Mouse (Mus musculus) CH12.LX (cell line): ENCODE results near the gene Helz. TPM values are rescaled to one million over a fixed set of nuclear protein-coding genes. Genes with fewer than 3 reads are reported as not detected.
A peak's percentile ranks its signal among the peaks of the same experiment; 100 is the strongest.
"Not testable (repeated sequence)": the region's sequence is repeated elsewhere in the genome, so short reads cannot be mapped to it uniquely, and the experiment has no call there.

Experiments
- DNase-seq: peaks from one replicate; pipeline ENCODE4 v3.0.0-alpha.2; 2013; ENCODE audit errors: extremely low read depth
- H3K27ac ChIP-seq: 2 replicates; pipeline ENCODE4 v1.5.1; 2012; ENCODE audit warnings: low read depth, mild to moderate bottlenecking, control low read depth, moderate library complexity; ENCODE audit not compliant: insufficient read depth
- H3K27me3 ChIP-seq: replicated peaks from 2 replicates; pipeline ENCODE3; 2012; ENCODE audit warnings: inconsistent platforms
- H3K36me3 ChIP-seq, 2 experiments: replicated peaks in 1 of 2; 2 replicates each; pipeline versions ENCODE3 to v1.6.1; 2012; ENCODE audit warnings: inconsistent platforms in 1 of 2, low read length in 1 of 2, mild to moderate bottlenecking in 1 of 2, mixed read lengths in 1 of 2, moderate library complexity in 1 of 2; ENCODE audit not compliant: control insufficient read depth in 1 of 2, insufficient read depth in 1 of 2
- H3K4me1 ChIP-seq, 2 experiments: 2 replicates each; pipeline ENCODE4 v1.6.1; 2012; ENCODE audit warnings: inconsistent platforms in 1 of 2, moderate library complexity in 1 of 2; ENCODE audit not compliant: insufficient read depth in 2 of 2, control insufficient read depth in 1 of 2
- H3K4me2 ChIP-seq: 2 replicates; pipeline ENCODE4 v1.6.1; 2012; ENCODE audit warnings: low read depth, mild to moderate bottlenecking, control low read depth; ENCODE audit not compliant: poor library complexity, insufficient read depth, severe bottlenecking
- H3K4me3 ChIP-seq, 3 experiments: fragments of 150-350 bp in 1 of 3; sonication (generic) in 1 of 3; replicated peaks in 1 of 3; 2 replicates each; pipeline versions ENCODE3 to v1.5.1; 2011 to 2012; ENCODE audit warnings: low read depth in 2 of 3, low read length in 2 of 3, mild to moderate bottlenecking in 2 of 3, moderate library complexity in 2 of 3, control low read depth in 1 of 3, improper control_type of control experiment in 1 of 3, inconsistent platforms in 1 of 3, mixed read lengths in 1 of 3; ENCODE audit not compliant: poor library complexity in 1 of 3
- H3K79me2 ChIP-seq: replicated peaks from 2 replicates; pipeline ENCODE4 v1.6.1; 2012; ENCODE audit warnings: mild to moderate bottlenecking, moderate library complexity; ENCODE audit not compliant: control insufficient read depth, poor library complexity, insufficient read depth, severe bottlenecking; ENCODE audit errors: extremely low read depth
- H3K9ac ChIP-seq: 2 replicates; pipeline ENCODE4 v1.6.1; 2012; ENCODE audit warnings: low read depth, mild to moderate bottlenecking, control low read depth, moderate library complexity; ENCODE audit not compliant: insufficient read depth
- H3K9me3 ChIP-seq: replicated peaks from 2 replicates; pipeline ENCODE3; 2012; ENCODE audit warnings: low read length, inconsistent platforms, mixed read lengths
- E2F4 ChIP-seq: IDR thresholded peaks from 2 replicates; pipeline ENCODE4 v1.6.1; 2011; ENCODE audit warnings: low read depth, low read length, improper control_type of control experiment; ENCODE audit not compliant: insufficient replicate concordance
- GABPA ChIP-seq: IDR thresholded peaks from 2 replicates; pipeline ENCODE4 v1.6.1; 2012; ENCODE audit warnings: low read depth, low read length, improper control_type of control experiment, inconsistent platforms; ENCODE audit not compliant: insufficient replicate concordance
- IRF4 ChIP-seq: IDR thresholded peaks from 2 replicates; pipeline ENCODE4 v1.6.1; 2014; ENCODE audit warnings: low read depth, mild to moderate bottlenecking, inconsistent platforms, low read length, improper control_type of control experiment
- KAT2A ChIP-seq: IDR thresholded peaks from 2 replicates; pipeline ENCODE4 v1.6.1; 2012; ENCODE audit warnings: low read length, improper control_type of control experiment, inconsistent platforms; ENCODE audit not compliant: insufficient replicate concordance
- MAZ ChIP-seq: IDR thresholded peaks from 2 replicates; pipeline ENCODE4 v1.6.1; 2012; ENCODE audit warnings: low read depth, mild to moderate bottlenecking, inconsistent platforms, low read length, improper control_type of control experiment, moderate library complexity
- MXI1 ChIP-seq: IDR thresholded peaks from 2 replicates; pipeline ENCODE4 v1.6.1; 2011; ENCODE audit warnings: mild to moderate bottlenecking, low read depth, low read length, improper control_type of control experiment
- SIN3A ChIP-seq: IDR thresholded peaks from 2 replicates; pipeline ENCODE4 v1.6.1; 2012; ENCODE audit warnings: low read length, improper control_type of control experiment, inconsistent platforms
- dilution Hi-C: fragments of 300-500 bp; cut with MboI; formaldehyde crosslinking; loops from 2 replicates; pipeline ENCODE4 v1.14.3; 2020; ENCODE audit warnings: low sequenced_read_pairs; ENCODE audit not compliant: extremely low pct_unique_long_range_greater_than_20kb, extremely low pct_ligation_motif_present
- in situ Hi-C: fragments of 300-500 bp; cut with MboI; formaldehyde crosslinking; loops from 3 replicates; pipeline ENCODE4 v1.14.3; 2019; ENCODE audit warnings: low sequenced_read_pairs, low pct_ligation_motif_present, low pct_unique_long_range_greater_than_20kb, mixed read lengths
- polyA plus RNA-seq: library from polyadenylated mRNA; unstranded; fragments of >175 nt; gene quantifications from 2 replicates; pipeline ENCODE4 v1.2.1, GENCODE M21; 2012; ENCODE audit warnings: low read depth; ENCODE audit not compliant: insufficient read length
- total RNA-seq, 2 experiments: library from RNA; depleted of rRNA; stranded (reverse); fragments of 300-350 nt in 1 of 2; fragments of >200 nt in 1 of 2; gene quantifications; 2 replicates each; pipeline ENCODE4 v1.2.3; 2012 to 2014

Gene Helz
- total and polyA plus RNA-seq, 3 experiments, result 11.5 to 44.4 (median 22.2) TPM

- H3K4me1 ChIP-seq, result peaks cover 0 to 33% of the 10 kb centered on the region in 2 experiments; a peak in 2 of 4 replicates
- peaks cover 14% of the 10 kb centered on the region for H3K9me3 ChIP-seq
- H3K4me3 ChIP-seq, result no peak overlapping the region
- H3K4me2 ChIP-seq, result no peak overlapping the region
- in situ Hi-C loops (no loop called here), dilution Hi-C loops (no loop called here)
- no peak overlapping the region for H3K9ac ChIP-seq
- no peaks in the 10 kb centered on the region for H3K27me3 ChIP-seq
- peaks cover 34 to 79% of the 10 kb centered on the region in 2 experiments for H3K36me3 ChIP-seq
- TF ChIP-seq SIN3A, result no peak
- TF ChIP-seq GABPA, result no peak
- TF ChIP-seq KAT2A, result no peak
- TF ChIP-seq MAZ, result no peak
- TF ChIP-seq MXI1, result no peak
- DNase-seq, result no peak
- H3K79me2 ChIP-seq, result peaks cover 19% of the 10 kb centered on the region
- no peak overlapping the region for H3K27ac ChIP-seq
Observed at GRCm38 (mm10) chr11:107567431-107567830, 19.7 kb downstream of the Helz start.

- peak; percentile 62 for DNase-seq
- Histone ChIP-seq H3K79me2 (peaks cover 19% of the 10 kb centered on the region), H3K9ac (no peak overlapping the region), H3K9me3 (peaks cover 14% of the 10 kb centered on the region), H3K27ac (no peak overlapping the region), H3K4me2 (no peak overlapping the region), H3K4me1 (peaks cover 0 to 29% of the 10 kb centered on the region in 2 experiments; a peak in 2 of 4 replicates), H3K4me3 (no peak overlapping the region), H3K27me3 (no peaks in the 10 kb centered on the region), H3K36me3 (peaks cover 32 to 79% of the 10 kb centered on the region in 2 experiments)
- TF ChIP-seq IRF4 (no peak), E2F4 (0 out of 2 replicates have a peak, but pooled peaks have one; percentile 13)
- dilution Hi-C loops (no loop called here), in situ Hi-C loops (no loop called here)
Observed at GRCm38 (mm10) chr11:107568466-107568995, 20.8 kb downstream of the Helz start.

DNA sequence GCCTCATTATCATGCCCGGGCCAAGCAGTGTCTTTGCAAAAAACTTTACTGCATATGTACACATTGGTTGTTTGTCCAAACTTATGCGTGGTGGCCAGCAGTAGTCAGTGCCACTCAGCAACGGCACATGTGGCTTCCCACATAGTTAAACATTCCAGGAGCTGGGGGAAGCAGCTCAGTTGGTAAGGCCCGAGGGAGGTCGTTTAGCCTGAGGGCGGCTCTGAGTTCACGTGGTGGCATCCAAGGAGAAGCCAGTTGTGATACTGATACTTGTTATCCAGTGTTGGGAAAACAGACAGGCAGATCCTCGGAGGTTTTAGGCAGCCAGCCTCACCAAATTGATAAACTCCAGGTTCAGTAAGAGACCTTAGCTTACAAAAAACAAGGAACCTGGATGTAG lies 23.2 kb downstream of the Helz start:
- H3K27me3 ChIP-seq, dilution Hi-C loops, H3K9ac ChIP-seq, DNase-seq, H3K27ac ChIP-seq, H3K4me3 ChIP-seq, H3K4me2 ChIP-seq, in situ Hi-C loops: not testable (repeated sequence)
- H3K36me3 ChIP-seq, result peaks cover 46 to 88% of the 10 kb centered on the region in 2 experiments
- H3K79me2 ChIP-seq, result peaks cover 15% of the 10 kb centered on the region; the same call in 1 of the 2 replicates
- H3K9me3 ChIP-seq, result peaks cover 14% of the 10 kb centered on the region
- H3K4me1 ChIP-seq, result peaks cover 0 to 29% of the 10 kb centered on the region in 2 experiments; a peak in 2 of 4 replicates
